Mouse (Mus musculus): ENCODE results near the gene Srsf12.

Srsf12 gene

GRCm38 (mm10) chr4:33243016-33243758 lies 34.4 kb downstream of the Srsf12 start:
- H3K27me3 ChIP-seq (ENCODE audit: control insufficient read depth, insufficient read depth, low read length, poor library complexity, severe bottlenecking): no peaks in the 10 kb centered on the region
- H3K36me3 ChIP-seq (ENCODE audit: control insufficient read depth, insufficient read depth, low read length, poor library complexity, severe bottlenecking): peaks cover 8% of the 10 kb centered on the region
- no peak for DNase-seq (ENCODE audit: low read depth, low spot score)

GRCm38 (mm10) chr4:33243921-33244320 lies 35.1 kb downstream of the Srsf12 start:
- Histone ChIP-seq H3K36me3 (ENCODE audit: control insufficient read depth, insufficient read depth, low read length, poor library complexity, severe bottlenecking) (peaks cover 8% of the 10 kb centered on the region), H3K27me3 (ENCODE audit: control insufficient read depth, insufficient read depth, low read length, poor library complexity, severe bottlenecking) (no peaks in the 10 kb centered on the region)
- DNase-seq (ENCODE audit: low read depth, low spot score): peak; percentile 33

GRCm38 (mm10) chr4:33245853-33246395 lies 37.1 kb downstream of the Srsf12 start:
- Histone ChIP-seq H3K27me3 (ENCODE audit: control insufficient read depth, insufficient read depth, low read length, poor library complexity, severe bottlenecking) (no peaks in the 10 kb centered on the region), H3K36me3 (ENCODE audit: control insufficient read depth, insufficient read depth, low read length, poor library complexity, severe bottlenecking) (peaks cover 8% of the 10 kb centered on the region)
- DNase-seq (ENCODE audit: low read depth, low spot score): no peak

GRCm38 (mm10) chr4:33247479-33248053 lies 38.8 kb downstream of the Srsf12 start:
- DNase-seq (ENCODE audit: low read depth, low spot score): peak; percentile 100
- H3K27me3 ChIP-seq (ENCODE audit: control insufficient read depth, insufficient read depth, low read length, poor library complexity, severe bottlenecking): no peaks in the 10 kb centered on the region
- peaks cover 8% of the 10 kb centered on the region for H3K36me3 ChIP-seq (ENCODE audit: control insufficient read depth, insufficient read depth, low read length, poor library complexity, severe bottlenecking)

GRCm38 (mm10) chr4:33248062-33248889 lies 39.5 kb downstream of the Srsf12 start:
- peak; percentile 99 for DNase-seq (ENCODE audit: low read depth, low spot score)
- Histone ChIP-seq H3K36me3 (ENCODE audit: control insufficient read depth, insufficient read depth, low read length, poor library complexity, severe bottlenecking) (peaks cover 8% of the 10 kb centered on the region), H3K27me3 (ENCODE audit: control insufficient read depth, insufficient read depth, low read length, poor library complexity, severe bottlenecking) (no peaks in the 10 kb centered on the region)

GRCm38 (mm10) chr4:33248915-33249314 lies 40.1 kb downstream of the Srsf12 start:
- H3K27me3 ChIP-seq (ENCODE audit: control insufficient read depth, insufficient read depth, low read length, poor library complexity, severe bottlenecking): no peaks in the 10 kb centered on the region
- DNase-seq (ENCODE audit: low read depth, low spot score): no peak
- H3K36me3 ChIP-seq (ENCODE audit: control insufficient read depth, insufficient read depth, low read length, poor library complexity, severe bottlenecking): peaks cover 8% of the 10 kb centered on the region

- Histone ChIP-seq H3K36me3 (ENCODE audit: control insufficient read depth, insufficient read depth, low read length, poor library complexity, severe bottlenecking) (peaks cover 3% of the 10 kb centered on the region), H3K27me3 (ENCODE audit: control insufficient read depth, insufficient read depth, low read length, poor library complexity, severe bottlenecking) (no peaks in the 10 kb centered on the region)
- DNase-seq (ENCODE audit: low read depth, low spot score): no peak
Measured at GRCm38 (mm10) chr4:33249716-33250230, 41.0 kb downstream of the Srsf12 start.

- H3K36me3 ChIP-seq (ENCODE audit: control insufficient read depth, insufficient read depth, low read length, poor library complexity, severe bottlenecking): peaks cover 1% of the 10 kb centered on the region; the same call in 1 of the 2 replicates
- no peaks in the 10 kb centered on the region for H3K27me3 ChIP-seq (ENCODE audit: control insufficient read depth, insufficient read depth, low read length, poor library complexity, severe bottlenecking)
- DNase-seq (ENCODE audit: low read depth, low spot score): no peak
Measured at GRCm38 (mm10) chr4:33250867-33251266, 42.1 kb downstream of the Srsf12 start.

- Histone ChIP-seq H3K36me3 (ENCODE audit: control insufficient read depth, insufficient read depth, low read length, poor library complexity, severe bottlenecking) (no peaks in the 10 kb centered on the region), H3K27me3 (ENCODE audit: control insufficient read depth, insufficient read depth, low read length, poor library complexity, severe bottlenecking) (no peaks in the 10 kb centered on the region)
- no peak for DNase-seq (ENCODE audit: low read depth, low spot score)
Measured at GRCm38 (mm10) chr4:33254706-33255105, 45.9 kb downstream of the Srsf12 start.

GRCm38 (mm10) chr4:33257263-33257964 lies 48.6 kb downstream of the Srsf12 start:
- no peak for DNase-seq (ENCODE audit: low read depth, low spot score)
- H3K27me3 ChIP-seq (ENCODE audit: control insufficient read depth, insufficient read depth, low read length, poor library complexity, severe bottlenecking): no peaks in the 10 kb centered on the region
- H3K36me3 ChIP-seq (ENCODE audit: control insufficient read depth, insufficient read depth, low read length, poor library complexity, severe bottlenecking): no peaks in the 10 kb centered on the region

GRCm38 (mm10) chr4:33260311-33260710 lies 51.5 kb downstream of the Srsf12 start:
- Histone ChIP-seq H3K36me3 (ENCODE audit: control insufficient read depth, insufficient read depth, low read length, poor library complexity, severe bottlenecking) (no peaks in the 10 kb centered on the region), H3K27me3 (ENCODE audit: control insufficient read depth, insufficient read depth, low read length, poor library complexity, severe bottlenecking) (no peaks in the 10 kb centered on the region)
- no peak for DNase-seq (ENCODE audit: low read depth, low spot score)

- DNase-seq (ENCODE audit: low read depth, low spot score): no peak
Measured at GRCm38 (mm10) chr4:33261311-33261753, 52.5 kb downstream of the Srsf12 start.

GRCm38 (mm10) chr4:33262897-33263296 lies 54.1 kb downstream of the Srsf12 start:
- DNase-seq (ENCODE audit: low read depth, low spot score): no peak

More at GRCm38 (mm10) chr4:33261311-33261753, 52.5 kb downstream of the Srsf12 start:
- Histone ChIP-seq H3K27me3 (ENCODE audit: control insufficient read depth, insufficient read depth, low read length, poor library complexity, severe bottlenecking) (no peaks in the 10 kb centered on the region), H3K36me3 (ENCODE audit: control insufficient read depth, insufficient read depth, low read length, poor library complexity, severe bottlenecking) (no peaks in the 10 kb centered on the region)

More at GRCm38 (mm10) chr4:33262897-33263296, 54.1 kb downstream of the Srsf12 start:
- no peaks in the 10 kb centered on the region for H3K36me3 ChIP-seq (ENCODE audit: control insufficient read depth, insufficient read depth, low read length, poor library complexity, severe bottlenecking)
- no peaks in the 10 kb centered on the region for H3K27me3 ChIP-seq (ENCODE audit: control insufficient read depth, insufficient read depth, low read length, poor library complexity, severe bottlenecking)
